Mouse (Mus musculus) intestine, postnatal 0 days (tissue): ENCODE measurements around the gene Cd180. TPM values are rescaled to one million over a fixed set of nuclear protein-coding genes. Genes with fewer than 3 reads are reported as not detected.
"Not testable (repeated sequence)": the region's sequence is repeated elsewhere in the genome, so short reads cannot be mapped to it uniquely, and the experiment has no call there.

Experiments used
- ATAC-seq: fragments of 200-750 bp; cut with Nextera tagmentation; 2 replicates; pipeline ENCODE4 v1.8.0; 2017; ENCODE audit warnings: mild to moderate bottlenecking, moderate TSS enrichment, moderate library complexity
- H3K27ac ChIP-seq: fragments of 300-500 bp; sonication (generic); 2 replicates; pipeline ENCODE4 v1.5.1; 2014; ENCODE audit warnings: mild to moderate bottlenecking, low read depth, low read length, moderate library complexity
- H3K27me3 ChIP-seq: fragments of 300-500 bp; sonication (generic); replicated peaks from 2 replicates; pipeline ENCODE4 v1.6.1; 2014; ENCODE audit warnings: low read length, mixed read lengths; ENCODE audit not compliant: control insufficient read depth, insufficient read depth
- H3K36me3 ChIP-seq: fragments of 300-500 bp; sonication (generic); 2 replicates; pipeline ENCODE4 v1.6.1; 2014; ENCODE audit warnings: mild to moderate bottlenecking, moderate library complexity; ENCODE audit not compliant: control insufficient read depth, insufficient read depth
- H3K4me1 ChIP-seq: fragments of 300-500 bp; sonication (generic); replicated peaks from 2 replicates; pipeline ENCODE4 v1.6.1; 2014; ENCODE audit warnings: antibody characterized with exemption, low read length, mixed read lengths; ENCODE audit not compliant: control insufficient read depth, insufficient read depth
- H3K4me2 ChIP-seq: fragments of 300-500 bp; sonication (generic); replicated peaks from 2 replicates; pipeline ENCODE4 v1.6.1; 2014; ENCODE audit warnings: low read depth, mild to moderate bottlenecking, moderate library complexity
- H3K4me3 ChIP-seq: fragments of 300-500 bp; sonication (generic); 2 replicates; pipeline ENCODE4 v1.5.1; 2014; ENCODE audit warnings: low read depth, low read length
- H3K9ac ChIP-seq: fragments of 300-500 bp; sonication (generic); 2 replicates; pipeline ENCODE4 v1.6.1; 2014; ENCODE audit warnings: mild to moderate bottlenecking, low read depth, low read length
- H3K9me3 ChIP-seq: fragments of 300-500 bp; sonication (generic); 2 replicates; pipeline ENCODE4 v1.6.1; 2016; ENCODE audit warnings: mixed run types; ENCODE audit not compliant: control insufficient read depth
- CTCF ChIP-seq: sonication (generic); IDR thresholded peaks from 2 replicates; pipeline ENCODE4 v1.5.1; 2016; ENCODE audit warnings: low read depth, mild to moderate bottlenecking, control low read depth, antibody characterized with exemption, moderate library complexity
- WGBS: fragments of 180-500 bp; shearing (Covaris S2); extraction: QIAGEN DNeasy Blood & Tissue Kit; methylation state at CpG from one replicate; pipeline ENCODE4 v1.1.7; 2014; 5-methylcytosine and 5-hydroxymethylcytosine counted together
- polyA plus RNA-seq: library from polyadenylated mRNA; unstranded; fragments of >200 nt; fragmentation: Nextera tagmentation; extraction: Ambion mirVana; gene quantifications from 2 replicates; pipeline ENCODE4 v1.2.1, GENCODE M21; 2015

Cd180 gene
- polyA plus RNA-seq, 1 experiment from 2014 or later = 0.31 TPM

GRCm38 (mm10) chr13:102728035-102728434 is 34.7 kb downstream of the Cd180 start:
- Histone ChIP-seq H3K9ac (no peak overlapping the region), H3K36me3 (no peaks in the 10 kb centered on the region), H3K27ac (no peak overlapping the region), H3K9me3 (no peaks in the 10 kb centered on the region), H3K4me3 (no peak overlapping the region), H3K4me1 (no peaks in the 10 kb centered on the region), H3K4me2 (no peak overlapping the region), H3K27me3 (no peaks in the 10 kb centered on the region)
- TF ChIP-seq CTCF = no peak
- 65% methylated on average over 3 of the region's 3 CpGs for WGBS
- no peak for ATAC-seq

DNA sequence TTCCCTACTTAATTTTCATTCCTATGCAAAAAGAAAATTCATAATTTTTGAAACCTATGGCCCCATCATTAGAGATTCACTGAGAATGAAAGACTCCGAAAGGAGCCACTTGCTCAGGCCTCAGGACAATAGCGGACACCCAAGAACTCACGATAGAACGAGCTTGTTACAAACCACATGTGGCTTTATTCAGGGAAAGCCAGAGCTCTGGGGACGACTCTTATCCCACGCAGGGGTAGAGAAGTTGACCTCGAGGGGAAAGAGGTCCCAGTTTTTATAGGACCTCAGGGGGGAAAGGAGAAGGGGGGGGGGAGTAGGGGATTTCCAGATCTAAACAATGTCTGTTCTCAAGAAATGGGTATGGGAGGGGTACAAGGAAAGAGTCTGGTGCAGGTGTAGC is 35.6 kb downstream of the Cd180 start:
- H3K9ac ChIP-seq, ATAC-seq, H3K27ac ChIP-seq, H3K36me3 ChIP-seq, H3K4me3 ChIP-seq, H3K4me1 ChIP-seq, H3K9me3 ChIP-seq, H3K27me3 ChIP-seq, H3K4me2 ChIP-seq: not testable (repeated sequence)
- 81% methylated on average over 7 of the region's 7 CpGs for WGBS

GRCm38 (mm10) chr13:102733063-102733462 is 39.7 kb downstream of the Cd180 start:
- H3K4me2 ChIP-seq = no peak overlapping the region
- ATAC-seq = no peak
- H3K36me3 ChIP-seq = peaks cover 30% of the 10 kb centered on the region
- no peak overlapping the region for H3K27ac ChIP-seq
- H3K4me3 ChIP-seq = no peak overlapping the region
- no peaks in the 10 kb centered on the region for H3K9me3 ChIP-seq
- H3K27me3 ChIP-seq = no peaks in the 10 kb centered on the region
- WGBS = 69% methylated on average over 2 of the region's 2 CpGs
- H3K4me1 ChIP-seq = no peaks in the 10 kb centered on the region
- TF ChIP-seq CTCF = no peak
- H3K9ac ChIP-seq = no peak overlapping the region

DNA sequence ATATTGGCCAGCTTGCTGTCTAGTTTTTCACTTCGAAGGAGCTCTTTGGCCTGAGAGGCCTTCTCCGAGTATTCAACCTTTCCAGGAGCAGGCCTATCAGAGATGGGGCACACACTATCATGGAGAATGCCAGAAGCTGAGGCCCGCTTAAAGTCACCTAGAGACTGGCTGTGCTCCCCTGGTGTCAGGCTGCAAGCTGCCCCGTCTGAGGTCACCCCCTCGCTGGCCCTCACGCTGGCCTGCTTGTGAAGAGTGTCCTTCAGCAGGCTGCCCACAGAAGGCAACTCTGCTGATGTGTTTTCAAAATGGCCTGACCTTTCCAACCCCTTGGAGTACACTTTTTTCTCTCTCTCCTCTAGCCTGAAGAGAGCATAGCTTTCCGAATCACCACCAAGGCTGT is 44.5 kb downstream of the Cd180 start:
- H3K9ac ChIP-seq = no peak overlapping the region
- H3K4me2 ChIP-seq = no peak overlapping the region
- peaks cover 66% of the 10 kb centered on the region for H3K36me3 ChIP-seq
- H3K4me3 ChIP-seq = no peak overlapping the region
- no peaks in the 10 kb centered on the region for H3K27me3 ChIP-seq
- 96% methylated on average over 7 of the region's 7 CpGs for WGBS
- H3K27ac ChIP-seq = no peak overlapping the region
- TF ChIP-seq CTCF = no peak
- ATAC-seq = no peak
- H3K4me1 ChIP-seq = no peaks in the 10 kb centered on the region
- no peaks in the 10 kb centered on the region for H3K9me3 ChIP-seq

DNA sequence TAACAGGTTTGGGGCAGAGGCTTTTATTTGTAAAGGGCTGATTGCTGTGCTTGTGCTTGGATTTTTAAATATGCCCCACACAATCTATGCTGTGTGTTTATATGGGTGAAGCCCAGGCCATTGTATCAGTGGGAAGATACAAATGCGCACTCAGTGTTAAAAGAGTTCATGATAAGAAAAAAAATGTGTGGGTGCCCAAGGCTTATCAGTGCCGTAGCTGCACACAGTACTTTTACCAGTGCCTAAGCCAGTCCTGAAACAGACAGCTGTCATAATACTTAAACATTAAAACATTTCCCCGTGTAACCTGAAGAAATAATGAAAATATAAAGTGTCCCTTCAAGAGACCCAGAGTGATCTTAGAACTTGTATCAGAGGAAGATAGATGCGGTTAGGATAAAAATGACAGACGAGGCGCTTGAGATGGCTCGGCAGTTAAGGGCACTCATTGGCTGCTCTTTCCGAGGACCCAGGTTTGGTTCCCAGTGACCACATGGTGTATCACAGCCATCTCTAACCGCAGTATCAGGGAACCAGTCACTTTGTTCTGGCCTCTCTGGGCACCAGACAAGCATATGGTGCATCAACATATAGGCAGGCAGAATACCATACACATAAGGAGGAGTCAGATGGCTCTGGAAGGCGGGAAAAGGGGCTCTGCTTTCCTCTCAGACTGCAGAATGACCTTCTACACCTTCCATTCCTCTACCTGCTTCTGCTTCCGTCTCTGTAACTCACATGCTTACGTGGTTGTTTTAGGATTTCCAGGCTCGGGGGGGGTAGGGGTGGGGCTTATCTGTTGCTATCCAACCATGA is 46.6 kb downstream of the Cd180 start:
- Histone ChIP-seq H3K27me3 (no peaks in the 10 kb centered on the region), H3K4me2 (no peak overlapping the region), H3K4me1 (no peaks in the 10 kb centered on the region), H3K9me3 (no peaks in the 10 kb centered on the region), H3K4me3 (no peak overlapping the region), H3K9ac (no peak overlapping the region), H3K27ac (no peak overlapping the region), H3K36me3 (peaks cover 69% of the 10 kb centered on the region)
- 88% methylated on average over 13 of the region's 13 CpGs for WGBS
- no peak for ATAC-seq
- TF ChIP-seq CTCF = no peak

- no peak overlapping the region for H3K27ac ChIP-seq
- no peak overlapping the region for H3K4me3 ChIP-seq
- no peaks in the 10 kb centered on the region for H3K27me3 ChIP-seq
- no peak for ATAC-seq
- H3K4me1 ChIP-seq = no peaks in the 10 kb centered on the region
- H3K9ac ChIP-seq = no peak overlapping the region
- no peak overlapping the region for H3K4me2 ChIP-seq
- 70% methylated on average over 9 of the region's 9 CpGs for WGBS
- H3K9me3 ChIP-seq = no peaks in the 10 kb centered on the region
- peak; percentile 88 for TF ChIP-seq CTCF
- H3K36me3 ChIP-seq = peaks cover 28% of the 10 kb centered on the region
These were observed 51.3 kb downstream of the Cd180 start for GRCm38 (mm10) chr13:102744481-102745269.
